Mouse (Mus musculus) left cerebral cortex, postnatal 10 days (tissue): ENCODE measurements around the gene Pcbd1. TPM values are rescaled to one million over a fixed set of nuclear protein-coding genes. Genes with fewer than 3 reads are reported as not detected.
"Not testable (repeated sequence)": the region's sequence is repeated elsewhere in the genome, so short reads cannot be mapped to it uniquely, and the experiment has no call there.

ENCODE experiments used
- DNase-seq, 2 experiments: peaks; one replicate each; pipeline ENCODE4 v3.0.0; 2021 to 2022; ENCODE audit warnings: low spot score in 2 of 2, mixed read lengths in 1 of 2; ENCODE audit errors: extremely low spot score in 1 of 2
- intact Hi-C: fragments of 180-260 bp; cut with DNase I; formaldehyde crosslinking; loops from one replicate; pipeline ENCODE4 v1.15.1; 2025
- microRNA-seq: library from miRNA; unstranded; fragments of <30 nt; microRNA quantifications from one replicate; pipeline ENCODE4 v1.2.0, GENCODE M21; 2022
- total RNA-seq, 2 experiments: library from RNA; stranded (reverse); gene quantifications; 2 replicates each; pipeline ENCODE4 v1.2.3; 2021

Gene Pcbd1
- total RNA-seq, 2 experiments from 2014 or later = 12.4 to 15.4 TPM

DNA sequence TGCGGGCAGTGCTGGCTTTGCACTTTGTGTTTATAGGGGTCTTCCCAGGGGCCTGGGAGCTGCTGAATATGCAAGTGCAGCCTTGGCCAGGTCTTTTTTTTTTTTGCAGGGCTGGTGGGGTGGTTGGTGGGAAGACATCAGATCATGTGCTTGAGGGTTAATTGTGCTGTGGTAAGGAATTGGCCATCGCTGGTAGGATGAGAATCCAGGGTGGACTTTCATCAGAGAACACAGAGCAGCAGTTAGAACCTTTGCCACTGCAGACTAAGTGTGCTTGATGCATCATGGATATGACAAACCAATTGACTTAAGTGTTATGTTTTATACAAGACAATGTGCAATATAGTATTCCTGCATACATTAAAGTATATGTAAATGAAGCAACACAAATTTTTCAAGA, 3.8 kb upstream of the Pcbd1 start:
- DNase-seq = no peak
- intact Hi-C loops = no loop called here

DNA sequence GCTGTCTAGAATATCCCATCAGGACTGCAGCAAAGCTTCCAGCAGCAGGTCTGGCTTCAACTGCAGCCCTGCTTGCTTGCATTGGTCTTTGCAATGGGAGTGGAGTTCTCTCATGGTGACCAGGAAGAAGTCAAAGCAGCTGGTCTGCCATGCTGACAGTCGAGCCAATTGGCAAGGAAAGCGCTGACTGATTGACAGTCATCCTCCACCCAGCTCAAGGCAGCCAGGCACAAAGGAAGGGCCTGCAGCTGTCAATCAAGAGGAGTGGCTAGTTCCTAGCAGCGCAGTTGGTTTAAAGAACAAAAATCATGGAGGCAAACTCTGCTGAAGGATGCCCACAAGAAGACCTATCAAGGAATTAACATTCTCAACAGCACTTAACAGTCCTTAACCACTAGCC, 2.6 kb upstream of the Pcbd1 start:
- no peak for DNase-seq
- intact Hi-C loops = no loop called here

DNA sequence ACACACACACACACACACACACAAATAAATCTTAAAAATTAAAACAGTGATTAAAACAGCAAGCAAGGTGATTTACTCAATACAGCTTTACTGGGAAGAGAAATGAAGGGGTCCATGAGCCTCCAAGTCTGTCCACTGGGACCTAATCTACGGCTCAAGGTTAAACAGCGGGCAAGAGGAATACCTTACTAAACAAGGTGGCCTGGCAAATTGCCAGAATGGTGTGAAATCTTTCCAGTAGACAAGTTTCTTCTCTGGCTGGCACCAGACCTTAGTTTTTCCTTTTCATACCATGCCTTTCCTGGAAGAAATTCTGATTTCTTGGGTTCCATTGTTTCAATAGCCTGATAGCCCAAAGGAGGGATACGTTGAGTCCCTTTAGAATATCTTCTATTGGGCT, 663 bp upstream of the Pcbd1 start:
- intact Hi-C loops = no loop called here
- DNase-seq = no peak

DNA sequence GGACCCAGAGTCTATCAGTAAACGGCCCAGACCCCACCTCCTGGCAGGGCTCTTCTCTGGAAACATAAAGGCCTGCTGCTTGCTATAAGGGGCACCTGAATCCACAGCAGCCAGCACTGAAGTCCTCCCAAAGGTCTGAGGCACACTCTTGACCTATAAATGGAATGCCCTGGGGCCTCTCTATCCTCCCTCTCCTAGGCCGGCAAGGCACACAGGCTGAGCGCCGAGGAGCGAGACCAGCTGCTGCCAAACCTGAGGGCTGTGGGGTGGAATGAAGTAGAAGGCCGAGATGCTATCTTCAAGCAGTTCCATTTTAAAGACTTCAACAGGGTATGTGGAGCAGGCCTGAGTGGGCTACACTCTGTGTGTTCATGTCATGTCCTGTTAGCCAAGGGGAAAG, 2.7 kb downstream of the Pcbd1 start:
- intact Hi-C loops = no loop called here
- DNase-seq = no peak

DNA sequence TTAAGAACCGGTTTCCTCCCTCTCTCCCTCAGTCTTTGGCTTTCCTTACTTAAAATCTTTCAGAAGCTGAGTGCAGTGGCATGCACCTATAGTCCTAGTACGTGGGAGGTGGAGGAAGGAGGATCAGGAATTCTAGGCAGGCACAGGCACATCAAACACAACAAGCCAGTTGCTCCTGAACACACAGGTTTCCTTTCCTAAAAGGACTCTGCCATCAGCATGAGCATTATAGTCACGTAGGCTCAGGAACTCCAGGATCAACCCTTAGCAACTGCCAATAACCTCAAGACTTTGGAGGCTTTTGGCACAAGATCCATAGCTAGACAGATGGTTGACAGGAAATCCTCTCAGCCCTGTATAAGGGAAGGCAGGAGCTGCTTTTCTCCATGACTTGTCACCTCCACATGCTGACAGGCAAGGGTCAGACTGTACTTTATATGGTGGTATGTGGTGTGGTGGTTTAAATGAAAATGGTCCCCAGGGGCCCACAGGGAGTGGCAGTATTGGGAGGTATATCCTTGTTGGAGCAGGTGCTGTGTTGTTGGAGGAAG, 14.5 kb downstream of the Pcbd1 start:
- no peak for DNase-seq
- intact Hi-C loops = no loop called here

DNA sequence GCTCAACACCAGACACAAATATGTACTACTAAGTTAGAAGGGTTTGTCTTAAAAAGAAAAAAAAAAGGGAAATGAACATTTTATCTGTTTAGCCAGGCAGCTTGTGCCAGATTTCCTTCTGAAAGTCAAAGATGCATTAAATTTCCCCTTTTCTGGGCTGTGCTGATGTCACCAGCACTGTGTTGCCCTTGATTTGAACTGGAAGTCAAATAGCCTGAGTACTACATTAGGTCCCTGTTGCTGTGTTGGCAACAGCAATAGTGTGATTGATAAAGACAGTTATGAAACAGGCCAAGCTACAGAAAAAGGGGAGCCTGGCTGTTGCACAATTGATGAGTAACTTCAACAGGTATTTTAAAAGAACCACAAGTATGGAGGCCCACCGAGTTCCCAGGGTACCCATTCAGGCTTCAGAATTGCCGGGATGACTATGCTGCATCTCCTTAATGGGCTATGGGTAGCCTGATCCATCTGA, 25.2 kb downstream of the Pcbd1 start:
- DNase-seq = no peak
- intact Hi-C loops = no loop called here

DNA sequence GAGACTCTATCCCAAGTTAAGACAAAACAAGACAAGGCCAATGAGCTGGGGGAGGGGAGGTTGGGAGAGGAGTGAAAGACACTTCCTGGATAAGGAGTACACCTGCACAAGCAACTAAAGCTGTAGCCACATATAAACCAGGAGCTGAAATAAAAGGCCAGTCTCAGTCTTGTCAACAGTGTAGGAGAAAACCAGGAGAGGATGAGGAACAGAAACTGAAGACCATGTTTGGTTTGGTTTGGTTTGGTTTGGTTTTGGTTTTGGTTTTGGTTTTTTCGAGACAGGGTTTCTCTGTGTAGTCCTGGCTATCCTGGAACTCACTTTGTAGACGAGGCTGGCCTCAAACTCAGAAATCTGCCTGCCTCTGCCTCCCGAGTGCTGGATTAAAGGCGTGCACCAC, 32.6 kb downstream of the Pcbd1 start:
- intact Hi-C loops, DNase-seq: not testable (repeated sequence)

DNA sequence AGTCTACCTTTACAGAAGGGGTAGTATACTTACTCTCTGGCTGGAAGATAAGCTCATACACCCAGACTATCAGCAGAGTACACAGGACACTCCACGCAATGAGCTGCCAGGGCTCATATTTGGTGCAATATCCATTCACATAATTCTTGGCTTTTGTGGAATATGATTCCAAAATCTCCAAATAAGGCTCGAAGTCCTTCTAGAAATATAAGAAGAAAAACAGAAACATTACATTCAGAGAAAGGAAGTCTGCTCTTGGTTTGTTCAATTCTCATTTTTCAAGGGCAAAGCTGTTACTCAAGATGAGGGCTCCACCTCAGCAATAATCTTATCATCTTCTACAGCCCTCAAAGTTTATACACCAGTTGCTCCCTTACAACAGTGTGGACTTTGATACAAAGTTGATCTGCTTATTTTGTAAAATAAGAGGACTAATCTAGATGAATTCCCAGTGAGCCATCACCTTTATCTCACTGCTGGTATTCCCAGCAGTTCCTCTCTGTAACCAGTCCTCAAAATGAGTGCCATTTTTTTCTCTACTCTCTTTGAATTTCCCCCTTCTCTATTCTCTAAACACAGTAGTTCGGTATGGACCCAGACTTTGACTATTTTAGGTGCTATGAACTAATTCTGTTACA, 34.3 kb downstream of the Pcbd1 start:
- intact Hi-C loops = no loop called here

DNA sequence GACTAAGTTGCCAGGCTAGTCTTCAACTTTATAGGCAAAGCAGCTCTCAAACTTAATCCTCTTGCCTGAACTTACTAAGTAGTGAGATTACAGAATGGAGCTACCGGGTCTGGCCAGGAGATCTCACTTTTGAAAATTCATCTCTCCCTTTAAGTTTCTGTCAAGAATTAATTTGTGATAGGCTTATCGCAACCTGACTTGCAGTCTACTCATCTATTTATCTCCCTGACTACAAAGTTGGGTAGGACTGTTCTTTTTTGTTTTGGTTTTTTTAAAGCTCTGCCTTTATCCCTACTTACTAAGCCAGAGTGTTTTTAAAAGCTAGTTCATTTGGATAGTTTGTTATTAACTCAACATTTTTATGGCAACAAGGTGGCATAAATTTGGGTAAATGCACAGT, 35.3 kb downstream of the Pcbd1 start:
- intact Hi-C loops = no loop called here
- DNase-seq = no peak

More for the DNA sequence above, 34.3 kb downstream of the Pcbd1 start:
- no peak for DNase-seq

DNA sequence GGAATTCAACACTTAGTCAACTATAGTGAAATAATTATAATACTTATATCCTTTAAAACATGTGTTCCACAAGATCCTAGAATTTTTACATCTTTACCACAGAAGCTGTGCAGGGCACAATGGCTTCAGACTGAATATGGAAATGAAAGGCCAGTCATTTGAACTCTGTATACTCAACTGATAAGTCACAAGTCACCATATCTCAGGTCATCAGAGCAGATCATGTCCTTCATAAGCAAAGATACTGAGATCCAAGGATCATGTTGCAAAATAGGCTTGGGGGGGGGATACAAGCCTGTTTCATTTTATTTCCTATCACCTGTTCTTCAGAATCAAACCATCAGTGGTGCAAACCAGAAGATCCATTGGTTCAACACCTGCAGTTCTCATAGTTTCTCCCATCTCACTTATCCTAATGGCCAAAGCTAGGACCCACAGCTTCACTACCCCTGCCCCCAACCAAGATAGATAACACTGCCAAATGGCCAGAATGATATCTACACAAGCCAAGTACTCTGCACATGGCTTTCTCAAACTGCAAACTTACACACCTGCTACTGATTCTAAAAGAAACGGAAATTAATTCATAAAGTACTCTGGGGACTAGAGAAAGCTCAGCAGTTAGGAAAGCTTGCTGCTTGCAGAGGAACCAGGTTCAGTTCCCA, 39.7 kb downstream of the Pcbd1 start:
- intact Hi-C loops = no loop called here
- DNase-seq = no peak

DNA sequence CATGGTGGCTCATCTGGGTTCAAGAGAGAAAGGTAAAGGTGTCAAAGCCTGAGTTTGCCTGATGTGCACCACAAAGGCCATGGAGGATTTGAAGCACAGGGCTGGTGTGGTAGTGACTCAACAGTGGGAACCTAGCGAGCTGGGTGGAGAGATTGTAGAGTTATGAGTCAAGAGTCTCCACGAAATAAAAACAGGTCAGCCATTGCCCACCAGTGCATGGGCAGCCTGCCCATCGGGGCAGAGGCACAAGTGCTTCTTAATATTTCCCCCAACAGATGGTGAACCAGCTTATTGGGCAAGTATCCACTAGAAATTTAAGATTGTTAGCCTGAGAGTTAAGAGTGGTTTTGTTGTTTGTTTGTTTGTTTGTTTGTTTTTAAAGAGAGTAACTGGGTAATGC, 41.8 kb downstream of the Pcbd1 start:
- no peak for DNase-seq
- intact Hi-C loops = no loop called here

DNA sequence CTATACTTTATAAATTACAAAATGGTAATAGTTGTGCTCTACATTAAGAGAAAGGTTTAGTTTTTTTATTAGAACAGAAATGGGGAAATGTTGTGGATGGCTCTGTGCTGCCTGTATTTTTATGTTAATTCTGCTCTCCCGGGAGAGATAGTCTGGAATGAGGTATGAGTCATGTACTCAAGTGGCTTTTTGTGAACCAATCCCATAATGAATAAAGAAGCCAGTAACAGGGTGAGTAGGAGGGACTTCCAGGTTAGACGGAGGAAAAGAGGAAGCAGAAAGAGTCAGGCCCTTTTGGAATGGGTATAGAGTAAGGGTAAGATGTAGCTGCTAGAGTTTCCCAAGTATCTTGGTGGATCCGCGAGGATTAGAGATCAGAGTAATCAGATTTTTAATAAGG, 44.9 kb downstream of the Pcbd1 start:
- no peak for DNase-seq

DNA sequence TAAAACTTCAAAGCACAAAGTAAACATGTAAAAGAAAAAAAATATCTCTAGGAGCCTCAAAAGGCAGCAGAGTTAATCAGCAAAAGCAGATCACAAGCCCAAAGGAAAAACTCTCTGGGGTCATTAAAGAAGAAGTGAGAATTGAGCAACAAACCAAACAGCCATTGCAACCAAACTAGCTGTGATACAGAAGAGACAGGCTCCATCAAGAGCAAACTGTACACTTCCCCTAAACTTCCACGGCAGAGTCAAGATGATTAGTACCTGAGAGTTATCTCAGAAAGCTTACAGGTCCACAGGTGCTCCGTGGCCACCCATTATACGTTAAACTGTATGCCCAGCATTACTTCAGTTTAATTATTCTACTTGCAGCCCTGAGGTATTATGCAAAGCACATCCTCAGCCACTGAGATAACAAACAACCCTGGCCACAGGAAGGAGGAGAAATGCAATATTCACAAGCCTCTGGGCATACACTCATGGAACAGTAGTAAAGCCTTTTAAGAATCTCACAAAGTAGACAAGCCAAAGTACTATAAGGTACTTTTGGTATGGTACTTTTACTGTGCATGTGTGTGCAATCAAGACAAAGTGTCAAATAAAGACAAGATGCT, 46.2 kb downstream of the Pcbd1 start:
- intact Hi-C loops = no loop called here
- DNase-seq = no peak

More for the DNA sequence above, 44.9 kb downstream of the Pcbd1 start:
- intact Hi-C loops = no loop called here

DNA sequence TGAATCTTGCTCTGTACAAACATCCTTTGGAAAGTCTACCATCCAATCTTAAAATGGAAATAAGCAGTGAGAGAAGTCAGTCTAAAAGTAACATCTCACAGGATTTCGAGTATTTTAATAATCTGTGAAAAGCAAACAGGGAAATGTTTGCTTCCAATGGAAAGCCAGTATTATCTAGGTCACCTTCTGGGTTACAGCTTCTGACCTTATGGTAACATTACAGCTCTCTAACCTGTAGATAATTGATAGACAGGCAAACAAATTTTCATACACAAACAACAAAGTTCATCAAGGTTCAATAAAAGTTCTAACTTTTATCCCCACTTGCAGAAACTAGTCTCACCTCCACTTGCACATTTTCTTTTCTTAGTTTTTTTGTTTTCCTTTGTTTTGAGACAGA, 48.4 kb downstream of the Pcbd1 start:
- intact Hi-C loops = no loop called here
- no peak for DNase-seq

DNA sequence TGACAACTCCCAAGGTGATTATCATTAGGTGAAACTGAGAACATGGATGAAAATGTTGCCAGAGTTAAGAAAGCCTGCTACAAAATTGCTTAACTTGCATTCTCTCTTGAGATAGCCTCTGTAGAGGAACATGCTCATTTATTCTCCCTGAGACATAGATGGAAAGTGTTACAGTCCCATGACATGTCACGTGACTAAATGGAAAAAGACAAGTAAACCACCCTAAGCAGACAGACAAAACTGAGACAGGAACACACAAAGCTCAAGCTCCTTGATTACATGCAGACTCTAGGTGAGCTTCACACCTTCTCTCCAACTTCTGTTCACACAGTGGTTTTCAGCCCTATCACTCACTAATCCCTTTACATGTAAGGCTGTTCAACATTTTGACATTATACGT, 54.2 kb downstream of the Pcbd1 start:
- no peak for DNase-seq
- intact Hi-C loops = no loop called here

Small RNAs within 50 kb of the gene (microRNA-seq; reads per million reads assigned to microRNA genes)
- not detected for gene Gm44308

Other genes with a start within 250 kb of the Pcbd1 start
- 10 to 100 TPM; 27.3 to 29.4 TPM for gene Sgpl1, start 58.4 kb downstream of the Pcbd1 start, total RNA-seq
- 1 to 10 TPM in 1 of 2 experiments, under 1 TPM in 1; 0.73 to 1.6 TPM for gene Tbata, start 82.6 kb downstream of the Pcbd1 start, total RNA-seq
- under 1 TPM; 0.73 to 0.75 TPM for gene Adamts14, start 184.1 kb downstream of the Pcbd1 start, total RNA-seq
- gene Prf1, start 208.5 kb downstream of the Pcbd1 start, total RNA-seq = not detected